Mouse (Mus musculus) megakaryocyte, embryonic 14.5 days (primary cell): ENCODE results near the gene Rnf11. TPM values are rescaled to one million over a fixed set of nuclear protein-coding genes. Genes with fewer than 3 reads are reported as not detected.

Experiments used
- H3K27me3 ChIP-seq: replicated peaks from 2 replicates; pipeline ENCODE3; 2012; ENCODE audit warnings: inconsistent platforms
- H3K36me3 ChIP-seq: replicated peaks from 2 replicates; pipeline ENCODE3; 2012; ENCODE audit warnings: low read length, inconsistent platforms, mixed read lengths
- H3K4me1 ChIP-seq: 2 replicates; pipeline ENCODE4 v1.6.1; 2012; ENCODE audit warnings: inconsistent platforms
- H3K4me3 ChIP-seq: replicated peaks from 2 replicates; pipeline ENCODE3; 2012; ENCODE audit warnings: moderate library complexity, mild to moderate bottlenecking, inconsistent platforms
- H3K9me3 ChIP-seq: 2 replicates; pipeline ENCODE4 v1.6.1; 2012; ENCODE audit warnings: inconsistent platforms
- FLI1 ChIP-seq: IDR thresholded peaks from 2 replicates; pipeline ENCODE4 v1.6.1; 2012; ENCODE audit warnings: low read length, inconsistent platforms, mixed read lengths
- GATA1 ChIP-seq: IDR thresholded peaks from 3 replicates; pipeline ENCODE4 v1.6.1; 2012; ENCODE audit warnings: mixed read lengths, low read length, inconsistent platforms, borderline replicate concordance
- polyA plus RNA-seq: library from polyadenylated mRNA; stranded (reverse); fragments of >175 nt; gene quantifications from 2 replicates; pipeline ENCODE4 v1.2.3, GENCODE M21; 2012; ENCODE audit warnings: low replicate concordance; ENCODE audit not compliant: insufficient read depth

Rnf11 gene
- polyA plus RNA-seq, 1 experiment: 38.6 TPM

GRCm38 (mm10) chr4:109445956-109446355, 38.6 kb downstream of the Rnf11 start:
- Histone ChIP-seq H3K27me3 (no peaks in the 10 kb centered on the region), H3K36me3 (peaks cover 98% of the 10 kb centered on the region), H3K4me3 (no peak overlapping the region), H3K4me1 (peaks cover 92% of the 10 kb centered on the region), H3K9me3 (no peaks in the 10 kb centered on the region)
- TF ChIP-seq GATA1: no peak
- TF ChIP-seq FLI1: no peak

- peak overlapping the region; percentile 23 for H3K4me3 ChIP-seq
- peaks cover 93% of the 10 kb centered on the region for H3K4me1 ChIP-seq
- no peaks in the 10 kb centered on the region for H3K9me3 ChIP-seq
- peaks cover 97% of the 10 kb centered on the region for H3K36me3 ChIP-seq
- no peaks in the 10 kb centered on the region for H3K27me3 ChIP-seq
- TF ChIP-seq FLI1: no peak
- TF ChIP-seq GATA1: no peak
These were observed 39.1 kb downstream of the Rnf11 start for GRCm38 (mm10) chr4:109445397-109445796.

GRCm38 (mm10) chr4:109444951-109445350, 39.6 kb downstream of the Rnf11 start:
- H3K9me3 ChIP-seq: no peaks in the 10 kb centered on the region
- no peak for TF ChIP-seq FLI1
- TF ChIP-seq GATA1: no peak
- H3K36me3 ChIP-seq: peaks cover 94% of the 10 kb centered on the region
- H3K4me1 ChIP-seq: peaks cover 95% of the 10 kb centered on the region
- H3K4me3 ChIP-seq: no peak overlapping the region
- no peaks in the 10 kb centered on the region for H3K27me3 ChIP-seq

GRCm38 (mm10) chr4:109444471-109444870, 40.1 kb downstream of the Rnf11 start:
- Histone ChIP-seq H3K4me3 (no peak overlapping the region), H3K9me3 (no peaks in the 10 kb centered on the region), H3K4me1 (peaks cover 95% of the 10 kb centered on the region), H3K36me3 (peaks cover 89% of the 10 kb centered on the region), H3K27me3 (no peaks in the 10 kb centered on the region)
- TF ChIP-seq FLI1 (no peak), GATA1 (no peak)

GRCm38 (mm10) chr4:109442649-109443048, 41.9 kb downstream of the Rnf11 start:
- H3K9me3 ChIP-seq: no peaks in the 10 kb centered on the region
- H3K4me1 ChIP-seq: peaks cover 98% of the 10 kb centered on the region
- H3K27me3 ChIP-seq: no peaks in the 10 kb centered on the region
- TF ChIP-seq GATA1 (no peak), FLI1 (no peak)
- H3K36me3 ChIP-seq: peaks cover 82% of the 10 kb centered on the region
- H3K4me3 ChIP-seq: peak overlapping the region; percentile 31

- H3K4me3 ChIP-seq: no peak overlapping the region
- H3K36me3 ChIP-seq: peaks cover 77% of the 10 kb centered on the region
- no peaks in the 10 kb centered on the region for H3K27me3 ChIP-seq
- TF ChIP-seq FLI1 (no peak), GATA1 (no peak)
- peaks cover 96% of the 10 kb centered on the region for H3K4me1 ChIP-seq
- no peaks in the 10 kb centered on the region for H3K9me3 ChIP-seq
These were observed 42.4 kb downstream of the Rnf11 start for GRCm38 (mm10) chr4:109442126-109442525.

- Histone ChIP-seq H3K36me3 (peaks cover 66% of the 10 kb centered on the region), H3K4me3 (no peak overlapping the region), H3K4me1 (peaks cover 85% of the 10 kb centered on the region), H3K9me3 (no peaks in the 10 kb centered on the region), H3K27me3 (no peaks in the 10 kb centered on the region)
- TF ChIP-seq GATA1 (no peak), FLI1 (no peak)
These were observed 43.5 kb downstream of the Rnf11 start for GRCm38 (mm10) chr4:109441000-109441399.

- H3K36me3 ChIP-seq: peaks cover 59% of the 10 kb centered on the region
- H3K27me3 ChIP-seq: no peaks in the 10 kb centered on the region
- H3K9me3 ChIP-seq: no peaks in the 10 kb centered on the region
- H3K4me1 ChIP-seq: peaks cover 79% of the 10 kb centered on the region
- no peak for TF ChIP-seq FLI1
- no peak for TF ChIP-seq GATA1
- peak overlapping the region; percentile 64 for H3K4me3 ChIP-seq
These were observed 44.1 kb downstream of the Rnf11 start for GRCm38 (mm10) chr4:109440381-109440780.

- no peaks in the 10 kb centered on the region for H3K27me3 ChIP-seq
- TF ChIP-seq FLI1 (no peak), GATA1 (peak; percentile 71; the same call in 1 of the 3 replicates)
- peaks cover 78% of the 10 kb centered on the region for H3K4me1 ChIP-seq
- peaks cover 54% of the 10 kb centered on the region for H3K36me3 ChIP-seq
- peak overlapping the region; percentile 79 for H3K4me3 ChIP-seq
- no peaks in the 10 kb centered on the region for H3K9me3 ChIP-seq
These were observed 44.7 kb downstream of the Rnf11 start for GRCm38 (mm10) chr4:109439825-109440248.

- Histone ChIP-seq H3K4me1 (peaks cover 78% of the 10 kb centered on the region), H3K36me3 (peaks cover 47% of the 10 kb centered on the region), H3K27me3 (no peaks in the 10 kb centered on the region), H3K9me3 (no peaks in the 10 kb centered on the region), H3K4me3 (peak overlapping the region; percentile 80)
- TF ChIP-seq FLI1 (no peak), GATA1 (no peak)
These were observed 45.4 kb downstream of the Rnf11 start for GRCm38 (mm10) chr4:109439101-109439500.
